Mouse (Mus musculus): ENCODE data around the gene Timm8b.

GRCm38 (mm10) chr9:50569599-50570525 lies 33.8 kb upstream of the Timm8b start:
- no peak for TF ChIP-seq FLI1 (IDR thresholded peaks at IDR 0.05; ENCODE audit: low read length)
- TF ChIP-seq GATA1 (IDR thresholded peaks at IDR 0.05; ENCODE audit: borderline replicate concordance, low read length), result no peak

All from megakaryocyte, embryonic 14.5 days (primary cell).